Mouse (Mus musculus): ENCODE measurements around the gene Gpc6.

- TF ChIP-seq ZKSCAN1 (IDR thresholded peaks at IDR 0.05; ENCODE audit: borderline replicate concordance, low read depth, low read length) (no peak), CTCF (conservative IDR thresholded peaks at IDR 0.05 in 1 of 2, IDR thresholded peaks at IDR 0.05 in 1 of 2; ENCODE audit: low read depth in 2 of 2, low read length in 2 of 2) (no peak)
Measured at GRCm38 (mm10) chr14:116943751-116944150, 18.6 kb downstream of the Gpc6 start.

Measured in CH12.LX (cell line).